Mouse (Mus musculus): Measurements from ENCODE around the gene AC170998.1. TPM values are rescaled to one million over a fixed set of nuclear protein-coding genes. Genes with fewer than 3 reads are reported as not detected.

AC170998.1 gene
- polyA plus RNA-seq, 1 experiment from 2014 or later, result 4.1 TPM

DNA sequence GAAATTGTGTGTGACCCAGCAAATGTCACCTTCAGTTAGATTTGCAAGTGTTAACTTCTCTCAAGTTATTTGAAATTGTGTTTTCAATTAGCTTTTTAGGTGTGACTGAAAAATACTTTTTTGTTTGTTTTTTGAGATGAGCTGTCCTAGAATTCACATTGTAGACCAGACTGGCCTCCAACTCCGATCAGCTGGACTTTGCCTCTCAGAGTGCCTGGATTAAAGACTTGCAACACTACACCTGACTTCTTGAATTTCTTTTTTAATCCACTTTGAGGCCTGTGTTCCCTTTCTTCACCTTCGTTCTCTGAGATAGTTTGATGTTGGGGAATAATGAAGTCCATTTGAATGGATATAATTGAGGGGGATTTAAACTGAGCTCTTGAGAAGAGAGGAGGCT lies 31.8 kb upstream of the AC170998.1 start:
- Histone ChIP-seq H3K4me3 (no peak overlapping the region), H3K4me1 (peaks cover 53% of the 10 kb centered on the region), H3K9me3 (no peaks in the 10 kb centered on the region), H3K27ac (no peak overlapping the region), H3K27me3 (peaks cover 11% of the 10 kb centered on the region), H3K4me2 (peak overlapping the region; percentile 64; the same call in 1 of the 2 replicates), H3K9ac (no peak overlapping the region), H3K36me3 (no peaks in the 10 kb centered on the region)
- no peak for ATAC-seq (ENCODE audit: insufficient number of reproducible peaks, insufficient read depth, low FRiP score, low TSS enrichment, low read depth)
- WGBS, result 47% methylated on average over 2 of the region's 2 CpGs

DNA sequence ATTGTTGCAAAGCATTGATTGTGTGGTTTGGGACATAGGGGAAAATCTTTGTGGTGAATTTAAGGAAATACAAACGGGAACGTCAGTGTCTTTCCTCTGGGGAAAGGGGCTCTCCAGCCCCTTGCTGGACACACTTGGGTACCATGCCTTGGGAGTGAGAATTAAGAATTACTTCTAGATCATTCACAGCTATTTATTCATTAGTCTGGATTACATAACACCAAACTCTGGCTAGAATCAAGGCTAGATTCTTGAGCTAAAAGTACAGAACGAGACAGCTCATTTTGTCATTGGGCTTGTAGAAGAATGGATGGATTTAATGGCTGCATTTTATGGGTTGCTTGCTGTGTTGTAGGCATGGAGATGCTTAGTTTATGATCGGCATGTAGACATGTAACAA lies 31.1 kb upstream of the AC170998.1 start:
- WGBS, result 72% methylated on average over 4 of the region's 4 CpGs
- H3K36me3 ChIP-seq, result no peaks in the 10 kb centered on the region
- no peak overlapping the region for H3K9ac ChIP-seq
- H3K4me2 ChIP-seq, result no peak overlapping the region
- peaks cover 3% of the 10 kb centered on the region for H3K27me3 ChIP-seq
- peaks cover 48% of the 10 kb centered on the region for H3K4me1 ChIP-seq
- no peaks in the 10 kb centered on the region for H3K9me3 ChIP-seq
- H3K4me3 ChIP-seq, result no peak overlapping the region
- H3K27ac ChIP-seq, result no peak overlapping the region
- ATAC-seq (ENCODE audit: insufficient number of reproducible peaks, insufficient read depth, low FRiP score, low TSS enrichment, low read depth), result no peak

GRCm38 (mm10) chr17:28696641-28697040 lies 29.2 kb upstream of the AC170998.1 start:
- H3K9ac ChIP-seq, result peak overlapping the region; percentile 32; the same call in 1 of the 2 replicates
- 0 out of 2 replicates have a peak overlapping the region, but pooled peaks have one; percentile 35 for H3K27ac ChIP-seq
- 55% methylated on average over 2 of the region's 2 CpGs for WGBS
- H3K4me3 ChIP-seq, result no peak overlapping the region
- H3K4me2 ChIP-seq, result no peak overlapping the region
- H3K36me3 ChIP-seq, result peaks cover under 1% of the 10 kb centered on the region; the same call in 1 of the 2 replicates
- peaks cover 48% of the 10 kb centered on the region for H3K4me1 ChIP-seq
- ATAC-seq (ENCODE audit: insufficient number of reproducible peaks, insufficient read depth, low FRiP score, low TSS enrichment, low read depth), result no peak
- H3K27me3 ChIP-seq, result no peaks in the 10 kb centered on the region
- H3K9me3 ChIP-seq, result no peaks in the 10 kb centered on the region

- Histone ChIP-seq H3K27ac (peak overlapping the region; percentile 60; the same call in 1 of the 2 replicates), H3K27me3 (no peaks in the 10 kb centered on the region), H3K4me2 (0 out of 2 replicates have a peak overlapping the region, but pooled peaks have one; percentile 5), H3K9ac (peak overlapping the region; percentile 32; the same call in 1 of the 2 replicates), H3K36me3 (peaks cover 5% of the 10 kb centered on the region; the same call in 1 of the 2 replicates), H3K4me3 (no peak overlapping the region), H3K9me3 (no peaks in the 10 kb centered on the region), H3K4me1 (peaks cover 48% of the 10 kb centered on the region)
- 0 out of 2 replicates have a peak, but pooled peaks have one; percentile 43 for ATAC-seq (ENCODE audit: insufficient number of reproducible peaks, insufficient read depth, low FRiP score, low TSS enrichment, low read depth)
- 73% methylated on average over 13 of the region's 13 CpGs for WGBS
These were observed 28.3 kb upstream of the AC170998.1 start for GRCm38 (mm10) chr17:28697290-28698195.

DNA sequence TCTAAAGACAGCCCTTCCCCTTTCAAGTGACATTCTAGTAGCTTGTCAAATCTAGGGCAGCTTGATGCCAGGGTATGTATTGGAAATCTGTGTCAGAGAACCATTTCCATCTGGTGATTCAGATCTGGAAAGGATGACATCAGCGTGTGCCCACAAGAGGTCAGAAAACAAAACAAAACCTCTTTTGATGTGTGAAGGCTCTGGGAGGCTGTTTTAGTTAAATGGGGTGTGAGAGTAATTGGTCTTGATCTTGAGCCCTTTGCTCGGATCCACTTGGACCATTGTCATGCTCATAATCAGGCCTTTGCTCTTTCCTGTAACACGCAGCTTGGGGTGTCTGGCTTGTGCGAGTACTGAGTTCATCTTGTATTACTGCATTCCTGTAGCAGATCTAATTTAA lies 27.6 kb upstream of the AC170998.1 start:
- H3K27ac ChIP-seq, result peak overlapping the region; percentile 33; the same call in 1 of the 2 replicates
- H3K4me1 ChIP-seq, result peaks cover 42% of the 10 kb centered on the region
- no peak overlapping the region for H3K4me2 ChIP-seq
- peaks cover 5% of the 10 kb centered on the region; the same call in 1 of the 2 replicates for H3K36me3 ChIP-seq
- no peaks in the 10 kb centered on the region for H3K27me3 ChIP-seq
- no peak for ATAC-seq (ENCODE audit: insufficient number of reproducible peaks, insufficient read depth, low FRiP score, low TSS enrichment, low read depth)
- H3K4me3 ChIP-seq, result no peak overlapping the region
- no peaks in the 10 kb centered on the region for H3K9me3 ChIP-seq
- H3K9ac ChIP-seq, result no peak overlapping the region
- 40% methylated on average over 4 of the region's 4 CpGs for WGBS

DNA sequence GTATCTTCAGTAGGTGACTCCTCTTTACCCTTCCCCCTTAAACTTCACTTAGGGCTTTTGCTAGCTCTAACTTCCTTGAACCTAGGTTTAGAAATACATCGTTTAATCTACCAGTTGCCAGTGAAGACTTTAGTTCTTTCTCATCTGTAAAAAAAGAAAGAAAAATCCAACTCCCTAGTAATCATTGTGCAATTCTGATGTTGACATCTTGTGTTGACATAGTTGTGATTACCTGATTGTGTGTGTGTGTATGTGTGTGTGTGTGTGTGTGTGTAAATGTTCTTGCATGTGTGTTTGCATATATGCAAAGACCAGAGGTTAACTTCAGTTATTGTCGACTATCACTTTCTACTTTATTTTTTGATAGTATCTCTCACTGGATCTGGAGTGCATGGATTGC lies 27.2 kb upstream of the AC170998.1 start:
- Histone ChIP-seq H3K27ac (0 out of 2 replicates have a peak overlapping the region, but pooled peaks have one; percentile 33), H3K4me2 (no peak overlapping the region), H3K4me1 (peaks cover 38% of the 10 kb centered on the region), H3K9ac (no peak overlapping the region), H3K9me3 (no peaks in the 10 kb centered on the region), H3K27me3 (no peaks in the 10 kb centered on the region), H3K4me3 (no peak overlapping the region), H3K36me3 (peaks cover 5% of the 10 kb centered on the region; the same call in 1 of the 2 replicates)
- 77% methylated on average over 2 of the region's 2 CpGs for WGBS
- no peak for ATAC-seq (ENCODE audit: insufficient number of reproducible peaks, insufficient read depth, low FRiP score, low TSS enrichment, low read depth)

- no peak for ATAC-seq (ENCODE audit: insufficient number of reproducible peaks, insufficient read depth, low FRiP score, low TSS enrichment, low read depth)
- WGBS, result 63% methylated on average over 7 of the region's 7 CpGs
- H3K36me3 ChIP-seq, result peaks cover 5% of the 10 kb centered on the region; the same call in 1 of the 2 replicates
- H3K4me2 ChIP-seq, result no peak overlapping the region
- H3K27ac ChIP-seq, result no peak overlapping the region; the same call in 1 of the 2 replicates
- peaks cover 35% of the 10 kb centered on the region for H3K4me1 ChIP-seq
- H3K9ac ChIP-seq, result no peak overlapping the region
- H3K4me3 ChIP-seq, result no peak overlapping the region
- H3K9me3 ChIP-seq, result no peaks in the 10 kb centered on the region
- no peaks in the 10 kb centered on the region for H3K27me3 ChIP-seq
These were observed 26.1 kb upstream of the AC170998.1 start for GRCm38 (mm10) chr17:28699789-28700188.

- Histone ChIP-seq H3K27ac (no peak overlapping the region), H3K4me3 (no peak overlapping the region), H3K9ac (no peak overlapping the region), H3K36me3 (peaks cover 14% of the 10 kb centered on the region; the same call in 1 of the 2 replicates), H3K4me2 (no peak overlapping the region), H3K27me3 (no peaks in the 10 kb centered on the region), H3K9me3 (no peaks in the 10 kb centered on the region), H3K4me1 (peaks cover 32% of the 10 kb centered on the region)
- 93% methylated on average over 4 of the region's 4 CpGs for WGBS
- no peak for ATAC-seq (ENCODE audit: insufficient number of reproducible peaks, insufficient read depth, low FRiP score, low TSS enrichment, low read depth)
These were observed 24.7 kb upstream of the AC170998.1 start for GRCm38 (mm10) chr17:28701171-28701570.

DNA sequence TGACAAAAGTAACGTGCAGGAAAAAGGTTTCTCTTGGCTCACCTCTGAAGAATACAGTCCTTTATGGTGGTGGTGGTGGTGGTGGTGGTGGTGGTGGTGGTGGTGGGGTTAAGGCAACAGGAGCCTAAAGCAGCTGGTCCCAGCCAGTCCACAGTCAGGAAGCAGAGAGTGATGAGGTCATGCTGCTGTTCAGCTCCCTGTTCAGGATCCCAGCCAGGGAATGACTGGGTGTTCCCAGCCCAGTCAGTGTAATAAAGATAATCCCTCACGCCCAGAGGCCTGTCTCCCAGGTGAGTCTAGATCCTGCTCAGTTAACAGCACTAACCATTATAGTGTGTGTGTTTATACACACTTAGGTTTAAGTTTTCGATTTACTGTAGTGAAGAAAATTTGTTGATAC lies 24.1 kb upstream of the AC170998.1 start:
- Histone ChIP-seq H3K27ac (no peak overlapping the region), H3K4me2 (no peak overlapping the region), H3K4me1 (peaks cover 30% of the 10 kb centered on the region), H3K36me3 (peaks cover 14% of the 10 kb centered on the region; the same call in 1 of the 2 replicates), H3K4me3 (no peak overlapping the region), H3K27me3 (no peaks in the 10 kb centered on the region), H3K9me3 (no peaks in the 10 kb centered on the region), H3K9ac (no peak overlapping the region)
- WGBS, result 80% methylated on average over 3 of the region's 3 CpGs
- no peak for ATAC-seq (ENCODE audit: insufficient number of reproducible peaks, insufficient read depth, low FRiP score, low TSS enrichment, low read depth)

DNA sequence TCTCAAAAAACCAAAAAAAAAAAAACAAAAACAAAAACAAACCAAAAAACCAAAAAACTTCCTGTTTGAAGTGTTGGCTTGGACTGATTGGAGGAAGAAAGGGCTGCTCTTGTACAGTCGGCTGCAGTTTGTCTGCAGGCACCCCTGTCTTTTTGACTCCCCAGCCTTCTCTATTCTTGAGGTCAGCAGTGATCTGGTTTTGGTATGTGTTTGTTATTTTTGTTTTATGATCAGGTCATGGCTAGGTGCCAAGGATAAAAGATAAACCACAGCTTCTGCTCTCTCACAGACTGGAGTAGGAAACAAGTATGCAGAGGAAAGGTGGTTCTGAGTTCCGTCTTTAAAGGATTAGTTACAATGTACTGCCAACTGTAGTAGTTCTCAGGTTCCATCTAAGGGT lies 23.2 kb upstream of the AC170998.1 start:
- Histone ChIP-seq H3K27me3 (no peaks in the 10 kb centered on the region), H3K4me3 (no peak overlapping the region), H3K27ac (no peak overlapping the region), H3K4me2 (no peak overlapping the region), H3K36me3 (peaks cover 14% of the 10 kb centered on the region; the same call in 1 of the 2 replicates), H3K4me1 (peaks cover 27% of the 10 kb centered on the region), H3K9me3 (no peaks in the 10 kb centered on the region), H3K9ac (no peak overlapping the region)
- WGBS, result 54% methylated on average over 2 of the region's 2 CpGs
- no peak for ATAC-seq (ENCODE audit: insufficient number of reproducible peaks, insufficient read depth, low FRiP score, low TSS enrichment, low read depth)

- no peak overlapping the region for H3K4me2 ChIP-seq
- no peak overlapping the region for H3K4me3 ChIP-seq
- no peak for ATAC-seq (ENCODE audit: insufficient number of reproducible peaks, insufficient read depth, low FRiP score, low TSS enrichment, low read depth)
- H3K9ac ChIP-seq, result 0 out of 2 replicates have a peak overlapping the region, but pooled peaks have one; percentile 12
- no peaks in the 10 kb centered on the region for H3K27me3 ChIP-seq
- peak overlapping the region; percentile 36; the same call in 1 of the 2 replicates for H3K27ac ChIP-seq
- peaks cover 17% of the 10 kb centered on the region for H3K4me1 ChIP-seq
- H3K9me3 ChIP-seq, result no peaks in the 10 kb centered on the region
- peaks cover 17% of the 10 kb centered on the region; the same call in 1 of the 2 replicates for H3K36me3 ChIP-seq
- WGBS, result 49% methylated on average over 1 of the region's 1 CpGs
These were observed 19.2 kb upstream of the AC170998.1 start for GRCm38 (mm10) chr17:28706697-28707096.
